Mouse (Mus musculus) heart, embryonic 13.5 days (tissue): ENCODE results near the gene Kcnn1. TPM values are rescaled to one million over a fixed set of nuclear protein-coding genes. Genes with fewer than 3 reads are reported as not detected.

Experiments used
- ATAC-seq: fragments of 200-750 bp; cut with Nextera tagmentation; 2 replicates; pipeline ENCODE4 v1.8.0; 2017; ENCODE audit warnings: moderate TSS enrichment; ENCODE audit not compliant: insufficient number of reproducible peaks, low FRiP score, low TSS enrichment; ENCODE audit errors: extremely low read depth
- H3K27ac ChIP-seq: fragments of 300-500 bp; sonication (generic); replicated peaks from 2 replicates; pipeline ENCODE4 v1.5.1; 2015; ENCODE audit warnings: moderate library complexity, mild to moderate bottlenecking, inconsistent platforms
- H3K27me3 ChIP-seq: fragments of 300-500 bp; sonication (generic); replicated peaks from 2 replicates; pipeline ENCODE4 v1.6.1; 2015; ENCODE audit warnings: mild to moderate bottlenecking, inconsistent platforms
- H3K36me3 ChIP-seq: fragments of 300-500 bp; sonication (generic); 2 replicates; pipeline ENCODE4 v1.6.1; 2015; ENCODE audit warnings: mild to moderate bottlenecking, inconsistent platforms
- H3K4me1 ChIP-seq: fragments of 300-500 bp; sonication (generic); 2 replicates; pipeline ENCODE4 v1.6.1; 2015; ENCODE audit warnings: inconsistent platforms
- H3K4me2 ChIP-seq: fragments of 300-500 bp; sonication (generic); 2 replicates; pipeline ENCODE4 v1.6.1; 2015; ENCODE audit warnings: inconsistent platforms, mild to moderate bottlenecking, moderate library complexity
- H3K4me3 ChIP-seq: fragments of 300-500 bp; sonication (generic); 2 replicates; pipeline ENCODE4 v1.5.1; 2015; ENCODE audit warnings: moderate library complexity, mild to moderate bottlenecking, inconsistent platforms
- H3K9ac ChIP-seq: fragments of 300-500 bp; sonication (generic); 2 replicates; pipeline ENCODE4 v1.6.1; 2015; ENCODE audit warnings: inconsistent platforms, mild to moderate bottlenecking, moderate library complexity
- H3K9me3 ChIP-seq: fragments of 300-500 bp; sonication (generic); 2 replicates; pipeline ENCODE4 v1.6.1; 2016; ENCODE audit warnings: inconsistent platforms
- WGBS: fragments of 180-500 bp; shearing (Covaris S2); methylation state at CpG from one replicate; pipeline ENCODE4 v1.1.7; 2015; ENCODE audit warnings: mixed read lengths; 5-methylcytosine and 5-hydroxymethylcytosine counted together
- polyA plus RNA-seq: library from polyadenylated mRNA; unstranded; fragments of >200 nt; fragmentation: Nextera tagmentation; extraction: Ambion mirVana; gene quantifications from 2 replicates; pipeline ENCODE4 v1.2.1, GENCODE M21; 2015

Kcnn1 gene
- polyA plus RNA-seq, 1 experiment from 2014 or later: 1.5 TPM

GRCm38 (mm10) chr8:70865350-70866000 is 2.4 kb upstream of the Kcnn1 start:
- under 1% methylated on average over 46 of the region's 46 CpGs for WGBS
- Histone ChIP-seq H3K9ac (peak overlapping the region; percentile 83), H3K4me2 (peak overlapping the region; percentile 94), H3K36me3 (peaks cover 13% of the 10 kb centered on the region), H3K9me3 (no peaks in the 10 kb centered on the region), H3K4me1 (peaks cover 55% of the 10 kb centered on the region), H3K27me3 (peaks cover 38% of the 10 kb centered on the region), H3K27ac (peak overlapping the region; percentile 64), H3K4me3 (peak overlapping the region; percentile 70)
- ATAC-seq: peak; percentile 85

DNA sequence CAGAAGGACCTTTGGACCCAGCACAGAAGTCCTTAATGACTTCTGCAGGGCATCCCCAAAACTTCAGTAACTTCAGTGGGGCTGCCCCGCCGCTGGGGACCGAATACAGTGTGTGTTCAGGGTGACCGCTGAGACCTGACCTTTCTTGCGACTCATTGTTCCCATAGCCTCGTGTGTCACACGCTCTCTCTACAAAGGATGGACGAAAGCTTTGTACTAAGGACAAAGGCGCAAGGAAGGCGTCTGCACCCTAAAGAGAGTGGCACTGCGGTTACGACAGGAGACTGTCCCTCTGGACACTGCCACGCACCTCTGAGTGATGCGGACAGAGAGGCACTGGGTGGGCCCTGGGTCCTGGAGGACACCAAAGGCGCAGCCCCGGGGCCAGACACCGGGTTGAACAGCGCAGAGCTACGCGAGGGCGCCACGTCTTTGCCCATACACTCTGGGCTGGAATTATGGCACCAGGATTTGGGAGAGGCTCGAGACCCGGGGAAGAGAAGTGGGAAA is 1.7 kb upstream of the Kcnn1 start:
- peaks cover 38% of the 10 kb centered on the region for H3K27me3 ChIP-seq
- peak overlapping the region; percentile 64 for H3K27ac ChIP-seq
- WGBS: 3% methylated on average over 24 of the region's 24 CpGs
- peak overlapping the region; percentile 70 for H3K4me3 ChIP-seq
- peak overlapping the region; percentile 94 for H3K4me2 ChIP-seq
- no peaks in the 10 kb centered on the region for H3K9me3 ChIP-seq
- H3K4me1 ChIP-seq: peaks cover 54% of the 10 kb centered on the region
- no peak for ATAC-seq
- peak overlapping the region; percentile 83 for H3K9ac ChIP-seq
- peaks cover 13% of the 10 kb centered on the region for H3K36me3 ChIP-seq

GRCm38 (mm10) chr8:70863956-70864711 is 1.1 kb upstream of the Kcnn1 start:
- Histone ChIP-seq H3K9ac (peak overlapping the region; percentile 83), H3K4me3 (peak overlapping the region; percentile 70), H3K27me3 (peaks cover 38% of the 10 kb centered on the region), H3K4me1 (peaks cover 50% of the 10 kb centered on the region), H3K4me2 (peak overlapping the region; percentile 94), H3K36me3 (peaks cover 13% of the 10 kb centered on the region), H3K27ac (peak overlapping the region; percentile 64), H3K9me3 (no peaks in the 10 kb centered on the region)
- ATAC-seq: no peak
- WGBS: under 1% methylated on average over 46 of the region's 46 CpGs

GRCm38 (mm10) chr8:70857516-70857915 is 5.5 kb downstream of the Kcnn1 start:
- Histone ChIP-seq H3K9ac (peak overlapping the region; percentile 77; the same call in 1 of the 2 replicates), H3K27me3 (peaks cover 62% of the 10 kb centered on the region), H3K36me3 (no peaks in the 10 kb centered on the region), H3K4me2 (0 out of 2 replicates have a peak overlapping the region, but pooled peaks have one; percentile 88), H3K4me3 (0 out of 2 replicates have a peak overlapping the region, but pooled peaks have one; percentile 58), H3K27ac (no peak overlapping the region), H3K4me1 (peaks cover 14% of the 10 kb centered on the region), H3K9me3 (no peaks in the 10 kb centered on the region)
- 22% methylated on average over 4 of the region's 4 CpGs for whole genome bisulfite sequencing
- ATAC-seq: no peak

- H3K27me3 ChIP-seq: peaks cover 57% of the 10 kb centered on the region
- peak; percentile 55 for ATAC-seq
- peak overlapping the region; percentile 88 for H3K4me2 ChIP-seq
- no peaks in the 10 kb centered on the region for H3K9me3 ChIP-seq
- H3K4me1 ChIP-seq: peaks cover 10% of the 10 kb centered on the region
- peak overlapping the region; percentile 77 for H3K9ac ChIP-seq
- no peak overlapping the region for H3K27ac ChIP-seq
- WGBS: 6% methylated on average over 32 of the region's 33 CpGs
- peak overlapping the region; percentile 58 for H3K4me3 ChIP-seq
- H3K36me3 ChIP-seq: no peaks in the 10 kb centered on the region
These were observed 6.4 kb downstream of the Kcnn1 start for GRCm38 (mm10) chr8:70856541-70857197.

DNA sequence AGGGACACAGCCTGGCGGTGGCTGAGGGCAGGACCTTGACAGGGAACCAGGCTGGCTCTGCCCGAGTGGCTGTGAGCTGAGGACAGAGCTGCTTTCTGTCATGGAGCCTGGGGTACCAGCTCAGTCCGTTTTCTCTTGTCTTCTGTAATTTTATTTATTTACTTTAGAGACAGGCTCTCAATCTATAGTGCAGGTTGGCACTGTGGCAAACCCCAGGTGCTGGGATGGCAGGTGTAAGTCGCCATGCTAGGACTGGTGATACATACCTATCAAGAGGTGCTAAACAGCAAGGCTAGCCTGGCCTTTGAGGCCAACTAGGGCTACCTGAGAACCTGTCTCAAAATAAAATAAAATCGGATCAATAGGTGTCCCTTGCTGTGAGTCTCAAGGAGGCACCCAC is 7.0 kb downstream of the Kcnn1 start:
- Histone ChIP-seq H3K4me1 (peaks cover 10% of the 10 kb centered on the region), H3K9ac (no peak overlapping the region), H3K27ac (no peak overlapping the region), H3K9me3 (no peaks in the 10 kb centered on the region), H3K27me3 (peaks cover 51% of the 10 kb centered on the region), H3K36me3 (no peaks in the 10 kb centered on the region), H3K4me3 (no peak overlapping the region), H3K4me2 (0 out of 2 replicates have a peak overlapping the region, but pooled peaks have one; percentile 88)
- 55% methylated on average over 5 of the region's 5 CpGs for WGBS
- no peak for ATAC-seq

DNA sequence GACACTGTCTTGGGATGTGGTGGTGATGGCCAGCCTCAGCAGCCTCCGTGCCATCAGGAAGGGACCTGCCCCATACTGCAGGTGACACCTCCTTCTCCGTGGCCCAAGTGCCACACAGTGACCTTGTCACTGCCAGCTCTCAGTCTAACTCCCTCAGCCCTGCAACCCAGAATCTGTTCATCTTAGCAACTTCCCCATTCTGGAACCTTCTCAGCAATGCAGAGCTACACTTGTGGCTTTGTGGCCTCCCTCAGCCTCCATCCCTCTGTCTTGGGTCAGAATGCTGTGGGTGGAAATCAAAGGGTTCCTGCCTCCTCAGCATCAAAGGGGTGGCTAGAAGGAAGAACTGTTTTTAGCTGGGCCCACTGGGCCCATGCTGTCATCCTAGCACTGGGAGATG is 9.2 kb downstream of the Kcnn1 start:
- WGBS: 82% methylated on average over 2 of the region's 2 CpGs
- H3K4me3 ChIP-seq: no peak overlapping the region
- no peak overlapping the region for H3K9ac ChIP-seq
- H3K27me3 ChIP-seq: peaks cover 65% of the 10 kb centered on the region
- H3K4me2 ChIP-seq: no peak overlapping the region
- ATAC-seq: no peak
- H3K36me3 ChIP-seq: no peaks in the 10 kb centered on the region
- no peak overlapping the region for H3K27ac ChIP-seq
- H3K4me1 ChIP-seq: peaks cover 10% of the 10 kb centered on the region
- H3K9me3 ChIP-seq: no peaks in the 10 kb centered on the region

- no peak overlapping the region for H3K4me2 ChIP-seq
- no peak for ATAC-seq
- peaks cover 10% of the 10 kb centered on the region for H3K4me1 ChIP-seq
- no peaks in the 10 kb centered on the region for H3K36me3 ChIP-seq
- H3K27me3 ChIP-seq: peaks cover 69% of the 10 kb centered on the region
- H3K9me3 ChIP-seq: no peaks in the 10 kb centered on the region
- no peak overlapping the region for H3K4me3 ChIP-seq
- no peak overlapping the region for H3K9ac ChIP-seq
- WGBS: 84% methylated on average over 41 of the region's 41 CpGs
- H3K27ac ChIP-seq: no peak overlapping the region
These were observed 10.3 kb downstream of the Kcnn1 start for GRCm38 (mm10) chr8:70852595-70853231.

- no peaks in the 10 kb centered on the region for H3K36me3 ChIP-seq
- 45% methylated on average over 6 of the region's 6 CpGs for WGBS
- H3K9me3 ChIP-seq: no peaks in the 10 kb centered on the region
- no peak overlapping the region for H3K27ac ChIP-seq
- peaks cover 6% of the 10 kb centered on the region for H3K4me1 ChIP-seq
- peak overlapping the region; percentile 28; the same call in 1 of the 2 replicates for H3K9ac ChIP-seq
- H3K4me3 ChIP-seq: no peak overlapping the region
- peaks cover 70% of the 10 kb centered on the region for H3K27me3 ChIP-seq
- no peak for ATAC-seq
- no peak overlapping the region for H3K4me2 ChIP-seq
These were observed 11.2 kb downstream of the Kcnn1 start for GRCm38 (mm10) chr8:70851837-70852236.

GRCm38 (mm10) chr8:70850947-70851346 is 12.1 kb downstream of the Kcnn1 start:
- Histone ChIP-seq H3K9me3 (no peaks in the 10 kb centered on the region), H3K4me3 (no peak overlapping the region), H3K4me2 (no peak overlapping the region), H3K4me1 (no peaks in the 10 kb centered on the region), H3K9ac (no peak overlapping the region), H3K36me3 (no peaks in the 10 kb centered on the region), H3K27me3 (peaks cover 70% of the 10 kb centered on the region), H3K27ac (no peak overlapping the region)
- 73% methylated on average over 4 of the region's 4 CpGs for WGBS
- ATAC-seq: no peak
